Mouse (Mus musculus) thymus, adult 2 months (tissue): ENCODE measurements around the gene Gemin5. TPM values are rescaled to one million over a fixed set of nuclear protein-coding genes. Genes with fewer than 3 reads are reported as not detected.
"Not testable (repeated sequence)": the region's sequence is repeated elsewhere in the genome, so short reads cannot be mapped to it uniquely, and the experiment has no call there.

Source experiments
- DNase-seq: peaks from one replicate; pipeline ENCODE4 v3.0.0; 2021
- H3K27ac ChIP-seq: fragments of 200-500 bp; 2 replicates; pipeline ENCODE4 v1.5.1; 2012; ENCODE audit warnings: low read length, control low read depth; ENCODE audit not compliant: control insufficient read depth, insufficient read depth
- H3K27me3 ChIP-seq: fragments of 200-500 bp; 2 replicates; pipeline ENCODE4 v1.6.1; 2012; ENCODE audit warnings: mild to moderate bottlenecking, low read length, moderate library complexity, mixed read lengths; ENCODE audit not compliant: control insufficient read depth, insufficient read depth
- H3K36me3 ChIP-seq: fragments of 200-500 bp; 2 replicates; pipeline ENCODE4 v1.6.1; 2012; ENCODE audit warnings: mild to moderate bottlenecking, low read length, moderate library complexity; ENCODE audit not compliant: control insufficient read depth, insufficient read depth
- H3K4me1 ChIP-seq: fragments of 200-500 bp; replicated peaks from 2 replicates; pipeline ENCODE4 v1.6.1; 2012; ENCODE audit warnings: low read length; ENCODE audit not compliant: control insufficient read depth, insufficient read depth
- H3K4me3 ChIP-seq: fragments of 200-500 bp; 2 replicates; pipeline ENCODE4 v1.5.1; 2012; ENCODE audit warnings: mild to moderate bottlenecking, low read length, control low read depth, moderate library complexity; ENCODE audit not compliant: control insufficient read depth, insufficient read depth
- CTCF ChIP-seq: fragments of 200-500 bp; IDR thresholded peaks from 2 replicates; pipeline ENCODE4 v1.5.1; 2012; ENCODE audit warnings: mild to moderate bottlenecking, control low read depth, low read length, moderate library complexity, borderline replicate concordance; ENCODE audit not compliant: control insufficient read depth, poor library complexity, insufficient read depth; ENCODE audit errors: extremely low read depth
- POLR2A ChIP-seq: fragments of 200-500 bp; IDR thresholded peaks from 2 replicates; pipeline ENCODE4 v1.6.1; 2012; ENCODE audit warnings: mild to moderate bottlenecking, low read length, control low read depth, moderate library complexity; ENCODE audit not compliant: control insufficient read depth, poor library complexity, insufficient read depth; ENCODE audit errors: extremely low read depth
- WGBS: fragments of 180-500 bp; shearing (Covaris S2); methylation state at CpG from one replicate; pipeline ENCODE4 v1.1.7; 2018; 5-methylcytosine and 5-hydroxymethylcytosine counted together
- polyA plus RNA-seq: library from polyadenylated mRNA; depleted of rRNA; stranded (reverse); fragments of >200 nt; gene quantifications from 2 replicates; pipeline ENCODE4 v1.2.3, GENCODE M21; 2012; rRNA removed

Gene Gemin5
- 20.4 and 21.8 TPM in 2 replicates for polyA plus RNA-seq

DNA sequence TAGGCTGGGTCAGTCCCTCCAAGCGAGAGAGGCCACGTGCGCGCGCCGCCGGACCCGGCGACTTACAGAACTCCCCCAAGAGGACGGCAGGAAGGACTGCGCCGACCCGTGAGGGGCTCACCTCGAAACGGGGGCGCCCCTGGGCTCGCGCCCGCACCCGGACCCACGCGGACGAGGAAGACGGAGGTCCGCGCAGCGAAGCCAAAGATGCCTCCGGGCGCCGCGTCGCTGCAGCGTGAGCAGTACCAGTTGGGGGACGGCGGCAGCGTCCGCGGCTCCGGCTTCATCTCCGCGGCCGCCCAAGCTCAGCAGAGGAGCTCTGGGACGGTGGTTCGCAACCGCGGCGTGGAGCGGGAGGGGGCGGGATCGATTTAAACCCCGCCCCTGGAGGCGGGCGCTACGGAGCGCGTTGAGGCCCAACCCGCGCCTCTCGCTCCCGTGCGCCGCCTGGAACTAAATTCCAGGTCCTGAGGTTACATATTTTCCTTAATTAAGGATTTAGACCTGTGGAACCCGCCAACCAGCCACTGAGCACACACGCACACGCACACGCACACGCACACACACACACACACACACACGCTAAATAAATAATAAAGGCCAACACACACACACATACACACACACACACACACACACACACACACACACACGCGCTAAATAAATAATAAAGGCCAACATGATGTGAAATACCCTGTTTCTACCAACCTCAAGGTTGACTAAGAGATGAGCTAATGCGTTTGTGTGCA, at the start of gene Gemin5:
Gene Gemin5 (minus strand): TSS at position 373 of the 749 bp plus-strand sequence.
- Histone ChIP-seq H3K36me3 (peaks cover 14% of the 10 kb centered on the region), H3K4me3 (peak within 1 kb of the TSS; percentile 94), H3K4me1 (peaks cover 6% of the 10 kb centered on the region), H3K27me3 (no peaks in the 10 kb centered on the region), H3K27ac (no peak within 1 kb of the TSS)
- under 1% methylated on average over 71 of the region's 71 CpGs for whole genome bisulfite sequencing
- peak; percentile 75 for DNase-seq
- TF ChIP-seq CTCF = 0 out of 2 replicates have a peak, but pooled peaks have one; percentile 26
- TF ChIP-seq POLR2A = peak; percentile 47; the same call in 1 of the 2 replicates

DNA sequence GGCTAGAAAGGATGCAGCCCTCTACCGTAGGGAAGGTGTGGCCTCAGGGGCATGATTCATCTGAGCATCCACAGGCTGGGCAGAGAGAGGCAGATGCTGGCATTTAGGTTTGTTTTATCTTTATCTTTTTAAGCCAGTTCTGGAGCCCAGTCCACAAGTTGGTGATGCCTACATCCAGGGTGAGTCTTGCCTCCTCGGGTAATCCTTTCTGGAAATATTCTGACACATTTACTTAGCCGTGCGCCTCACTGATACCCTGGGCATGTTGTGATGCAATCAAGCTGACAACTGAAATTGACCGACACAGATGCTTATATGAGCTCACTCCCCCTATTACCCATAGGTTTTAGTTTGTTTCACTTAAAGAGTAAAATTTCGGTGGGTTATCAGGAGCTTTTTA, 48.5 kb upstream of the Gemin5 start:
- H3K4me3 ChIP-seq = no peak overlapping the region
- TF ChIP-seq POLR2A (no peak), CTCF (no peak)
- H3K36me3 ChIP-seq = no peaks in the 10 kb centered on the region
- 88% methylated on average over 6 of the region's 6 CpGs for WGBS
- peaks cover 34% of the 10 kb centered on the region for H3K4me1 ChIP-seq
- no peak overlapping the region for H3K27ac ChIP-seq
- DNase-seq = no peak
- H3K27me3 ChIP-seq = no peaks in the 10 kb centered on the region

DNA sequence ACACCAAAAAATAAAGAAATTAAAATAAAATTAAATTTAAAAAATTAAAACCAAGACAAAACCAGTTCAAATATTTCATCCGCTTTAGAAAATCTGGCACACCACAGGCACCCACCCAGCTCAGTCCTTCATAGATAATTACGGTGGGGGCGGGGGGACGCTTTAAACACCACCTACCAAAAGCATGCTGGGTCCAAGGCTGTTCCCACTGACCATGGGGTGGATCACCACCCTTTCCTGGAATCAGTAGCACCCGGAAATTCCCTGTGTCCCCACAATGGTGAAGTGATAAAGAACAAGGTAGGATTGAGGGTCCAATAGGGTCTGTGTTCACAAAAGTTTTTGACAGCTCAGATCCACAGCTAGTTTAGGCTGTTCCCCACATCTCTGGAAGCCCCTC, 47.5 kb upstream of the Gemin5 start:
- no peaks in the 10 kb centered on the region for H3K36me3 ChIP-seq
- H3K27ac ChIP-seq = no peak overlapping the region
- DNase-seq = no peak
- no peaks in the 10 kb centered on the region for H3K27me3 ChIP-seq
- WGBS = 52% methylated on average over 5 of the region's 5 CpGs
- H3K4me3 ChIP-seq = peak overlapping the region; percentile 17
- peaks cover 38% of the 10 kb centered on the region for H3K4me1 ChIP-seq
- TF ChIP-seq POLR2A = no peak

DNA sequence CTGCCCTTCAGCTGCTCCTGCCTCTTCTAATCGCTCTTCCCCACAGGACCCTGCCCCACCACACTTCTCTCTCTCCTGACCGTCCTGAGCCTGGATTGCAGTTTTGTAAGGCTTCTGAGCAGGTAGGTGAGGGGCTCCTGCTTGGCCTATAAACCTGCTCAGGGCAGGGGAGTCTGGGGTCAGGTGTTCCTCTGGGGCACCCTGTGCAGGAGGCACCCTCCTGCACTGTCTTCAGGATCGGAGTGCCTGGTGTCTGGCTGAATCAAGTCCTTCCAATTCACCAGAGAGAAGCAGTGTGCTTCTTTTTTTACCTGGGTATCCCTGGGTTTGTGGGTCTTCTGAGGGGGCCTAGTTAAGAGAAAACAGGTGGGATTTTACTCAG, 46.7 kb upstream of the Gemin5 start:
- H3K36me3 ChIP-seq, H3K27me3 ChIP-seq, DNase-seq: not testable (repeated sequence)
- Histone ChIP-seq H3K4me3 (peak overlapping the region; percentile 62), H3K27ac (peak overlapping the region; percentile 62), H3K4me1 (peaks cover 45% of the 10 kb centered on the region)
- TF ChIP-seq POLR2A = 0 out of 2 replicates have a peak, but pooled peaks have one; percentile 27
- WGBS = 0% methylated on average over 2 of the region's 3 CpGs

DNA sequence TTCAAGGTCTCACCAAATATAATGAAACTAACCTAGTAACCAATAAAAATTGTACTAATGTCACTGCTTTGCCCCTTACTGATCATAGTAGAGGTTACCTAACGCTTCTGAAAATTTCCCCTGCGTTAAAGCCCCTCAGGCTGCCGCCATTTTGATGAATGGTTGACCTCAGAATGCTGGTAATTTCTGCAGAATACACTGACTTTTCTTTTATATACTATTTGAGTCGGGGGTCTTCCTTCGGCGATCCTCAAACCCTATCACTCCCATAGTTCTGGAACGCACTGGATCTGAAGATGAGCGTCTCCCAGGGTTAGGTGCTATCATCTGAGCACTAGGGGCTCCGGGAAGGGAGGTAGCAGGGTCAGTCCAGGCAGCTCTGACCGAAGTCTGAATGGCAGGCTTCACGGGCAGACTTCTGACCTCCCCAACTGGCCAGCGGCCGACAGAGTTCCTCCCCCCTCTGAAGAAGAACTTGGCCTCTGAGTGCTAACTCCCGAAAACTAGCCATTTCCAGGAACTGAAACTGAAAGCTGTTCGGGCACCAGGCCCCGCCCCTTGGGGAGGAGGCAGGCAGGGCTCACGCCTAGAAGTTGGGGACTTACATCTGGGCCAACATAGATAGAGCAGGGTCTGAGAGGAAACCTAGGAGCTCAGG, 46.2 kb upstream of the Gemin5 start:
- peak; percentile 89 for DNase-seq
- 19% methylated on average over 17 of the region's 17 CpGs for WGBS
- no peaks in the 10 kb centered on the region for H3K36me3 ChIP-seq
- peak overlapping the region; percentile 62; the same call in 1 of the 2 replicates for H3K27ac ChIP-seq
- TF ChIP-seq POLR2A (peak; percentile 33; the same call in 1 of the 2 replicates), CTCF (no peak)
- H3K4me3 ChIP-seq = peak overlapping the region; percentile 62
- H3K27me3 ChIP-seq = no peaks in the 10 kb centered on the region
- H3K4me1 ChIP-seq = peaks cover 48% of the 10 kb centered on the region

DNA sequence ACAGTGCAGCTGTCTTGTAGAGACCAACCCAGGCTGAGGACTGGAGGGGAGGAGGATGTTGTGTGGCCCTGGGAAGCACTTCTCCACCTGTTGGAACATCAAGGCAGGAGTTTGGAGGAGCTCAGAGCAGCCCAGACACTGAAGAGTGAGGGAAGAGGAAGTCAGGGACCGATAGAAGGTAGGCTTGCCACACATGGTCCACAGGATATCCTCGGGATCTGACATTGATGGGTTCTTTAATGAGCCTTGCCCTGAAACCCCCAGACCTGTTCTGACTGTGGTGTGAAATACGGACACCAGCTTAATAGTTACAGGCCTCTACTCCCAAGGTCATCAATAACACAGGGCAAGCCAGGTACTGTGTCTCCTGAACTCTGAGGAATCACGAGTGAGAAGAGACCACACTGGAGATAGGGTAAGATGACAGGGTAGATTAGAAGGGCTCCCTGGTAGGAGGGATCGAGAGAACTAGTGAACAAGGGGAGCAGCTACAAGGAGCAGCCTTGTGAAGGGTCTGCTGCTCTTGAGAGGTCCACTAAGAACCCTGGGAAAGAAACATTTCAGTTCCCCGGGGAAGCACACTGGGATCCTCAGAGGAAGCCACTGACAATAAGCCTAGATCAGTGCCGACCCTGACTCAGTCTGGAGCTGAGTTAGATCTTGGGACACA, 45.5 kb upstream of the Gemin5 start:
- DNase-seq = no peak
- 69% methylated on average over 7 of the region's 7 CpGs for WGBS
- Histone ChIP-seq H3K36me3 (no peaks in the 10 kb centered on the region), H3K4me1 (peaks cover 50% of the 10 kb centered on the region), H3K4me3 (no peak overlapping the region), H3K27me3 (no peaks in the 10 kb centered on the region), H3K27ac (peak overlapping the region; percentile 7; the same call in 1 of the 2 replicates)
- TF ChIP-seq CTCF (no peak), POLR2A (no peak)
